Mouse (Mus musculus) brain, embryonic 14.5 days (tissue): ENCODE data around the gene Pgpep1. TPM values are rescaled to one million over a fixed set of nuclear protein-coding genes. Genes with fewer than 3 reads are reported as not detected.
A peak's percentile ranks its signal among the peaks of the same experiment; 100 is the strongest.

Source experiments
- DNase-seq: peaks from one replicate; pipeline ENCODE4 v3.0.0-alpha.2; 2011; ENCODE audit warnings: low read depth
- CTCF ChIP-seq: fragments of 200-500 bp; IDR thresholded peaks from 2 replicates; pipeline ENCODE4 v1.5.1; 2012; ENCODE audit warnings: inconsistent platforms, mild to moderate bottlenecking, moderate library complexity, borderline replicate concordance; ENCODE audit not compliant: insufficient read depth, insufficient read length; ENCODE audit errors: extremely low read depth
- POLR2A ChIP-seq: fragments of 200-500 bp; IDR thresholded peaks from 2 replicates; pipeline ENCODE4 v1.6.1; 2012; ENCODE audit warnings: mild to moderate bottlenecking, inconsistent platforms, borderline replicate concordance; ENCODE audit not compliant: poor library complexity, insufficient read depth, insufficient read length, severe bottlenecking; ENCODE audit errors: extremely low read depth
- polyA plus RNA-seq: library from polyadenylated mRNA; depleted of rRNA; stranded (reverse); fragments of >200 nt; gene quantifications from 2 replicates; pipeline ENCODE4 v1.2.3, GENCODE M21; 2012; rRNA removed

Gene Pgpep1
- polyA plus RNA-seq, 1 experiment, result 83.7 TPM

- DNase-seq, result no peak
- no peak for TF ChIP-seq CTCF
- TF ChIP-seq POLR2A, result no peak
These were observed 59.5 kb downstream of the Pgpep1 start for GRCm38 (mm10) chr8:70600473-70601270.

GRCm38 (mm10) chr8:70599507-70600290, 60.5 kb downstream of the Pgpep1 start:
- TF ChIP-seq CTCF, result no peak
- TF ChIP-seq POLR2A, result no peak
- DNase-seq, result no peak

GRCm38 (mm10) chr8:70598722-70599121, 61.5 kb downstream of the Pgpep1 start:
- TF ChIP-seq POLR2A, result no peak
- TF ChIP-seq CTCF, result 0 out of 2 replicates have a peak, but pooled peaks have one; percentile 1
- no peak for DNase-seq

- DNase-seq, result peak; percentile 87
- TF ChIP-seq POLR2A, result no peak
- peak; percentile 81 for TF ChIP-seq CTCF
These were observed 61.9 kb downstream of the Pgpep1 start for GRCm38 (mm10) chr8:70598283-70598682.

- no peak for DNase-seq
- TF ChIP-seq POLR2A, result no peak
- TF ChIP-seq CTCF, result no peak
These were observed 62.5 kb downstream of the Pgpep1 start for GRCm38 (mm10) chr8:70597417-70598272.

- TF ChIP-seq CTCF (peak; percentile 22; the same call in 1 of the 2 replicates), POLR2A (no peak)
- no peak for DNase-seq
These were observed 63.3 kb downstream of the Pgpep1 start for GRCm38 (mm10) chr8:70596775-70597416.

Other genes with a start within 250 kb of the Pgpep1 start
- gene Crtc1, start 220.8 kb downstream of the Pgpep1 start, polyA plus RNA-seq, result 49.7 and 77.0 TPM in 2 replicates
- gene Klhl26, start 183.4 kb downstream of the Pgpep1 start, polyA plus RNA-seq, result 46.7 and 50.6 TPM in 2 replicates
- 64.8 and 68.6 TPM in 2 replicates for gene Tmem59l, start 173.0 kb downstream of the Pgpep1 start, polyA plus RNA-seq
- 1.4 and 2.5 TPM in 2 replicates for gene Crlf1, start 167.2 kb downstream of the Pgpep1 start, polyA plus RNA-seq
- gene Rex1bd, start 153.6 kb downstream of the Pgpep1 start, polyA plus RNA-seq, result 175 and 234 TPM in 2 replicates
- 1,073 and 1,241 TPM in 2 replicates for gene Uba52, start 149.6 kb downstream of the Pgpep1 start, polyA plus RNA-seq
- 485 and 597 TPM in 2 replicates for gene Fkbp8, start 132.7 kb downstream of the Pgpep1 start, polyA plus RNA-seq
- 44.5 and 52.0 TPM in 2 replicates for gene Kxd1, start 132.4 kb downstream of the Pgpep1 start, polyA plus RNA-seq
- 26.6 and 27.0 TPM in 2 replicates for gene Ell, start 120.9 kb downstream of the Pgpep1 start, polyA plus RNA-seq
- gene Isyna1, start 66.0 kb downstream of the Pgpep1 start, polyA plus RNA-seq, result 165 and 231 TPM in 2 replicates
- 202 and 236 TPM in 2 replicates for gene Ssbp4, start 51.5 kb downstream of the Pgpep1 start, polyA plus RNA-seq
- gene Lrrc25, start 44.2 kb downstream of the Pgpep1 start, polyA plus RNA-seq, result 1.4 TPM in 2 replicates
- gene Gdf15, start 27.9 kb downstream of the Pgpep1 start, polyA plus RNA-seq, result 0.23 and 0.26 TPM in 2 replicates
- gene Lsm4, start 12.9 kb upstream of the Pgpep1 start, polyA plus RNA-seq, result 159 and 208 TPM in 2 replicates
- gene Jund, start 38.6 kb upstream of the Pgpep1 start, polyA plus RNA-seq, result 281 and 291 TPM in 2 replicates
- gene Iqcn, start 43.1 kb upstream of the Pgpep1 start, polyA plus RNA-seq, result 0.10 and 0.23 TPM in 2 replicates
- not detected in 2 replicates for gene Gm3336, start 58.2 kb upstream of the Pgpep1 start, polyA plus RNA-seq
- gene Pde4c, start 63.3 kb upstream of the Pgpep1 start, polyA plus RNA-seq, result 0.40 and 0.58 TPM in 2 replicates
- 468 and 475 TPM in 2 replicates for gene Rab3a, start 94.3 kb upstream of the Pgpep1 start, polyA plus RNA-seq
- gene Mpv17l2, start 100.6 kb upstream of the Pgpep1 start, polyA plus RNA-seq, result 29.1 and 45.0 TPM in 2 replicates
- 150 and 161 TPM in 2 replicates for gene Pik3r2, start 116.3 kb upstream of the Pgpep1 start, polyA plus RNA-seq
- gene Mast3, start 144.7 kb upstream of the Pgpep1 start, polyA plus RNA-seq, result 45.2 and 48.3 TPM in 2 replicates
- 0.11 and 0.14 TPM in 2 replicates for gene Il12rb1, start 148.1 kb upstream of the Pgpep1 start, polyA plus RNA-seq
- 27.2 and 38.6 TPM in 2 replicates for gene Arrdc2, start 179.3 kb upstream of the Pgpep1 start, polyA plus RNA-seq
- gene Kcnn1, start 202.9 kb upstream of the Pgpep1 start, polyA plus RNA-seq, result 37.8 and 38.4 TPM in 2 replicates
- 94.9 and 111 TPM in 2 replicates for gene Ccdc124, start 213.5 kb upstream of the Pgpep1 start, polyA plus RNA-seq
- gene Slc5a5, start 232.4 kb upstream of the Pgpep1 start, polyA plus RNA-seq, result 1.2 and 1.3 TPM in 2 replicates
- gene Rpl18a, start 237.0 kb upstream of the Pgpep1 start, polyA plus RNA-seq, result 3,092 and 4,066 TPM in 2 replicates
- gene Map1s, start 245.5 kb upstream of the Pgpep1 start, polyA plus RNA-seq, result 76.8 and 80.6 TPM in 2 replicates